Mouse (Mus musculus) embryonic fibroblast, embryonic 13.5 days (primary cell): ENCODE results near the gene Maml3.

ENCODE experiments used
- CTCF ChIP-seq: IDR thresholded peaks from 2 replicates; pipeline ENCODE4 v1.5.1; 2011; ENCODE audit warnings: mild to moderate bottlenecking, control low read depth, low read length, moderate library complexity, borderline replicate concordance; ENCODE audit not compliant: insufficient read depth
- POLR2A ChIP-seq: IDR thresholded peaks from 2 replicates; pipeline ENCODE4 v1.6.1; 2011; ENCODE audit warnings: low read depth, mild to moderate bottlenecking, control low read depth, low read length, moderate library complexity

GRCm38 (mm10) chr3:51874252-51874651, 230.6 kb downstream of the Maml3 start:
- TF ChIP-seq POLR2A (no peak), CTCF (no peak)
